In the genomic region with DNA sequence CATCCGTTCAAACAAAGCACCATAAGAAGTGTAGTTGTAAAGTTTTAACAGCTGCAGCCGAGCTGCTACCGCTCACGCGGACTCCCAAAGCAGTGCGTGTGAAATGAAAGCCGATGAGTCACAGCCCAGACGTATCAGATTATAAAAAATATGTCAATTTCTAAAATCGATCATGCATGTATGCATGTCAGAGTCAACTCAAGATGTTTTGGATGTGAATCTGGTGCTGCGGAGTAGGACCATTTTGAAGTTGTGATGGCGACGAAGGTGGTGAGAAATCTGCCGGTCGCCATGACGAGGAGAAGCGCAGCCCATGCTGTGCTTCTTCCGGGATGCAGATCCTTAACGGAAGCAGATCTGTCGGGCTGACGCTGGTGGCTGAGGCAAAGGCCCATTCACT, we compare ENCODE assay signal across 15 mouse cellular contexts.
DNase-seq lines count a peak whose midpoint lies in the region; ATAC-seq and TF ChIP-seq lines count a peak whose summit lies in the region.
"Had no signal": no experiment of that assay in that cellular context is flagged by ENCODE, and none has a peak within 500 bp of the region (broad histone marks: within the 10 kb centered on the region; RNA-seq: fewer than 3 reads in every experiment).

No protein-coding gene starts in this region.

- TF ChIP-seq POLR2A in limb, embryonic 14.5 days (IDR thresholded peaks at IDR 0.05; ENCODE audit: borderline replicate concordance, extremely low read depth, insufficient read depth, insufficient read length), result no peak

- H3K9ac ChIP-seq in intestine, embryonic 14.5 days (ENCODE audit: low read length), result no peak overlapping the region
- H3K9ac ChIP-seq in intestine, embryonic 15.5 days, result no peak overlapping the region
- no peak overlapping the region for H3K9ac ChIP-seq in limb, embryonic 14.5 days (ENCODE audit: low read depth, low read length, severe bottlenecking)
- H3K9ac ChIP-seq: kidney, embryonic 15.5 days; liver, embryonic 12.5 days had no signal

- no peaks in the 10 kb centered on the region for H3K4me1 ChIP-seq in intestine, embryonic 14.5 days (replicated peaks; ENCODE audit: control insufficient read depth, insufficient read depth, low read length)
- 0 out of 2 replicates have a peak, but pooled peaks cover 8% of the 10 kb centered on the region for H3K4me1 ChIP-seq in intestine, embryonic 15.5 days (replicated peaks)
- H3K4me1 ChIP-seq in limb, embryonic 14.5 days (ENCODE audit: control insufficient read depth, insufficient read depth, low read length), result peaks cover 4% of the 10 kb centered on the region; the same call in 1 of the 2 replicates

- no peak overlapping the region for H3K27ac ChIP-seq in intestine, embryonic 14.5 days (ENCODE audit: low read depth)
- no peak overlapping the region for H3K27ac ChIP-seq in intestine, embryonic 15.5 days
- no peak overlapping the region for H3K27ac ChIP-seq in limb, embryonic 14.5 days (replicated peaks; ENCODE audit: low read depth, low read length)
- H3K27ac ChIP-seq: hindbrain, embryonic 10.5 days; kidney, embryonic 15.5 days; liver, embryonic 12.5 days; macrophage had no signal

- no peak for ATAC-seq in intestine, embryonic 14.5 days (replicated peaks; ENCODE audit: low FRiP score, low TSS enrichment, low read depth)
- ATAC-seq in intestine, embryonic 15.5 days, result no peak
- no peak for ATAC-seq in limb, embryonic 14.5 days (ENCODE audit: low FRiP score, low read depth)
- ATAC-seq: liver, embryonic 12.5 days had no signal

- no peak overlapping the region for H3K4me3 ChIP-seq in intestine, embryonic 14.5 days (ENCODE audit: low read depth, low read length)
- no peak overlapping the region for H3K4me3 ChIP-seq in intestine, embryonic 15.5 days (replicated peaks)
- no peak overlapping the region for H3K4me3 ChIP-seq in limb, embryonic 14.5 days (replicated peaks; ENCODE audit: low read length)
- H3K4me3 ChIP-seq: hindbrain, embryonic 10.5 days; kidney, embryonic 15.5 days; liver, embryonic 12.5 days had no signal

- WGBS in intestine, embryonic 14.5 days, result 81% methylated on average over 20 of the region's 20 CpGs
- 72% methylated on average over 20 of the region's 20 CpGs for WGBS in intestine, embryonic 15.5 days
- 56% methylated on average over 20 of the region's 20 CpGs for WGBS in limb, embryonic 14.5 days

- peak; percentile 35 for DNase-seq in intestine, embryonic 14.5 days (ENCODE audit: low spot score)
- DNase-seq in brain, adult 2 months (ENCODE audit: low read depth, low spot score), result peak; percentile 67
- DNase-seq in layer of hippocampus, adult 8-10 months (ENCODE audit: low spot score in 2 of 2), result peak; percentile 43 to 53
- no peak for DNase-seq in limb, embryonic 14.5 days (ENCODE audit: low spot score)
- no peak for DNase-seq in urinary bladder, adult 18-20 months (ENCODE audit: low spot score in 2 of 2)
- no peak for DNase-seq in embryo, embryonic 10 days (ENCODE audit: low spot score)
- no peak for DNase-seq in gastrocnemius, postnatal 25 days
- DNase-seq: adrenal gland, postnatal 14 days; cerebellum, adult 11-12 months had no signal

- H3K27me3 ChIP-seq in intestine, embryonic 14.5 days (replicated peaks; ENCODE audit: control insufficient read depth, insufficient read depth, low read length), result no peaks in the 10 kb centered on the region
- no peaks in the 10 kb centered on the region for H3K27me3 ChIP-seq in intestine, embryonic 15.5 days (replicated peaks)
- H3K27me3 ChIP-seq in limb, embryonic 14.5 days (ENCODE audit: control insufficient read depth, insufficient read depth, low read length), result no peaks in the 10 kb centered on the region
- H3K27me3 ChIP-seq: kidney, embryonic 15.5 days had no signal

- H3K4me2 ChIP-seq in intestine, embryonic 14.5 days (ENCODE audit: low read length), result no peak overlapping the region
- no peak overlapping the region for H3K4me2 ChIP-seq in intestine, embryonic 15.5 days (replicated peaks)
- H3K4me2 ChIP-seq in limb, embryonic 14.5 days (replicated peaks; ENCODE audit: low read depth, low read length, severe bottlenecking), result peak overlapping the region; percentile 19; the same call in 1 of the 2 replicates
- H3K4me2 ChIP-seq: heart, embryonic 11.5 days; kidney, embryonic 15.5 days; liver, embryonic 12.5 days had no signal

- H3K9me3 ChIP-seq in intestine, embryonic 14.5 days (ENCODE audit: control insufficient read depth, low read length), result no peaks in the 10 kb centered on the region
- H3K9me3 ChIP-seq in intestine, embryonic 15.5 days, result no peaks in the 10 kb centered on the region
- H3K9me3 ChIP-seq in limb, embryonic 14.5 days (ENCODE audit: control insufficient read depth, low read length), result no peaks in the 10 kb centered on the region
- H3K9me3 ChIP-seq: hindbrain, embryonic 10.5 days; kidney, embryonic 15.5 days; liver, embryonic 12.5 days had no signal

- H3K36me3 ChIP-seq in intestine, embryonic 14.5 days (ENCODE audit: control insufficient read depth, insufficient read depth, low read length), result no peaks in the 10 kb centered on the region
- no peaks in the 10 kb centered on the region for H3K36me3 ChIP-seq in intestine, embryonic 15.5 days
- no peaks in the 10 kb centered on the region for H3K36me3 ChIP-seq in limb, embryonic 14.5 days (ENCODE audit: control insufficient read depth, insufficient read depth, low read length)
- H3K36me3 ChIP-seq: hindbrain, embryonic 10.5 days; kidney, embryonic 15.5 days; liver, embryonic 12.5 days had no signal

Comparison
In these comparisons a context has a peak if more than half of its experiments do, and no peak if none do; other contexts are left out.
1. DNase-seq: peak in intestine, embryonic 14.5 days (single experiment), brain, adult 2 months (single experiment) and layer of hippocampus, adult 8-10 months (2 of 2); none in limb, embryonic 14.5 days (single experiment), urinary bladder, adult 18-20 months (0 of 2), embryo, embryonic 10 days (single experiment) and gastrocnemius, postnatal 25 days (single experiment).